Mouse (Mus musculus) inflammation-experienced regulatory T-cells, adult 6 months (primary cell): ENCODE data around the gene P2rx7. TPM values are rescaled to one million over a fixed set of nuclear protein-coding genes. Genes with fewer than 3 reads are reported as not detected.
A peak's percentile ranks its signal among the peaks of the same experiment; 100 is the strongest.
"Not testable (repeated sequence)": the region's sequence is repeated elsewhere in the genome, so short reads cannot be mapped to it uniquely, and the experiment has no call there.

Experiments used
- ATAC-seq: one replicate; pipeline ENCODE4 v1.8.0; 2017
- polyA plus RNA-seq, 3 experiments: library from polyadenylated mRNA; unstranded; fragments of 100-300 nt; shearing (Covaris generic); gene quantifications; one replicate each; pipeline ENCODE4 v1.2.1; 2017

Gene P2rx7
- polyA plus RNA-seq, 3 experiments from 2014 or later, result 53.2 to 109 (median 90.0) TPM

- ATAC-seq, result no peak
Observed at GRCm38 (mm10) chr5:122647256-122647924, 3.7 kb downstream of the P2rx7 start.

GRCm38 (mm10) chr5:122647952-122648374 lies 4.3 kb downstream of the P2rx7 start:
- ATAC-seq, result not testable (repeated sequence)

- no peak for ATAC-seq
Observed at GRCm38 (mm10) chr5:122649264-122649663, 5.6 kb downstream of the P2rx7 start.

- ATAC-seq, result peak; percentile 11
Observed at GRCm38 (mm10) chr5:122650100-122650499, 6.4 kb downstream of the P2rx7 start.

- peak; percentile 51 for ATAC-seq
Observed at GRCm38 (mm10) chr5:122652506-122652905, 8.8 kb downstream of the P2rx7 start.

GRCm38 (mm10) chr5:122653112-122653445 lies 9.4 kb downstream of the P2rx7 start:
- no peak for ATAC-seq

GRCm38 (mm10) chr5:122653446-122654267 lies 9.9 kb downstream of the P2rx7 start:
- ATAC-seq, result peak; percentile 77

GRCm38 (mm10) chr5:122654268-122654573 lies 10.5 kb downstream of the P2rx7 start:
- ATAC-seq, result no peak

- no peak for ATAC-seq
Observed at GRCm38 (mm10) chr5:122656808-122657207, 13.1 kb downstream of the P2rx7 start.

- no peak for ATAC-seq
Observed at GRCm38 (mm10) chr5:122662501-122662900, 18.8 kb downstream of the P2rx7 start.

GRCm38 (mm10) chr5:122665036-122665435 lies 21.3 kb downstream of the P2rx7 start:
- ATAC-seq, result no peak

- no peak for ATAC-seq
Observed at GRCm38 (mm10) chr5:122668981-122669897, 25.5 kb downstream of the P2rx7 start.

- peak; percentile 32 for ATAC-seq
Observed at GRCm38 (mm10) chr5:122671641-122672040, 27.9 kb downstream of the P2rx7 start.

- ATAC-seq, result no peak
Observed at GRCm38 (mm10) chr5:122672298-122672697, 28.6 kb downstream of the P2rx7 start.

GRCm38 (mm10) chr5:122676002-122676401 lies 32.3 kb downstream of the P2rx7 start:
- no peak for ATAC-seq

- peak; percentile 23 for ATAC-seq
Observed at GRCm38 (mm10) chr5:122677983-122678382, 34.3 kb downstream of the P2rx7 start.

- no peak for ATAC-seq
Observed at GRCm38 (mm10) chr5:122679881-122680280, 36.2 kb downstream of the P2rx7 start.

- no peak for ATAC-seq
Observed at GRCm38 (mm10) chr5:122681276-122681675, 37.6 kb downstream of the P2rx7 start.

GRCm38 (mm10) chr5:122683926-122684325 lies 40.2 kb downstream of the P2rx7 start:
- ATAC-seq, result no peak

- no peak for ATAC-seq
Observed at GRCm38 (mm10) chr5:122687391-122687790, 43.7 kb downstream of the P2rx7 start.

- ATAC-seq, result no peak
Observed at GRCm38 (mm10) chr5:122689153-122689552, 45.4 kb downstream of the P2rx7 start.

- ATAC-seq, result no peak
Observed at GRCm38 (mm10) chr5:122690486-122690885, 46.8 kb downstream of the P2rx7 start.
